Mouse (Mus musculus) CH12.LX (cell line): ENCODE measurements around the gene Sergef. TPM values are rescaled to one million over a fixed set of nuclear protein-coding genes. Genes with fewer than 3 reads are reported as not detected.

Source experiments
- DNase-seq: peaks from one replicate; pipeline ENCODE4 v3.0.0-alpha.2; 2013; ENCODE audit errors: extremely low read depth
- H3K27ac ChIP-seq: 2 replicates; pipeline ENCODE4 v1.5.1; 2012; ENCODE audit warnings: low read depth, mild to moderate bottlenecking, control low read depth, moderate library complexity; ENCODE audit not compliant: insufficient read depth
- H3K27me3 ChIP-seq: replicated peaks from 2 replicates; pipeline ENCODE3; 2012; ENCODE audit warnings: inconsistent platforms
- H3K36me3 ChIP-seq, 2 experiments: replicated peaks in 1 of 2; 2 replicates each; pipeline versions ENCODE3 to v1.6.1; 2012; ENCODE audit warnings: inconsistent platforms in 1 of 2, low read length in 1 of 2, mild to moderate bottlenecking in 1 of 2, mixed read lengths in 1 of 2, moderate library complexity in 1 of 2; ENCODE audit not compliant: control insufficient read depth in 1 of 2, insufficient read depth in 1 of 2
- H3K4me1 ChIP-seq, 2 experiments: 2 replicates each; pipeline ENCODE4 v1.6.1; 2012; ENCODE audit warnings: inconsistent platforms in 1 of 2, moderate library complexity in 1 of 2; ENCODE audit not compliant: insufficient read depth in 2 of 2, control insufficient read depth in 1 of 2
- H3K4me2 ChIP-seq: 2 replicates; pipeline ENCODE4 v1.6.1; 2012; ENCODE audit warnings: low read depth, mild to moderate bottlenecking, control low read depth; ENCODE audit not compliant: poor library complexity, insufficient read depth, severe bottlenecking
- H3K4me3 ChIP-seq, 3 experiments: fragments of 150-350 bp in 1 of 3; sonication (generic) in 1 of 3; replicated peaks in 1 of 3; 2 replicates each; pipeline versions ENCODE3 to v1.5.1; 2011 to 2012; ENCODE audit warnings: low read depth in 2 of 3, low read length in 2 of 3, mild to moderate bottlenecking in 2 of 3, moderate library complexity in 2 of 3, control low read depth in 1 of 3, improper control_type of control experiment in 1 of 3, inconsistent platforms in 1 of 3, mixed read lengths in 1 of 3; ENCODE audit not compliant: poor library complexity in 1 of 3
- H3K79me2 ChIP-seq: replicated peaks from 2 replicates; pipeline ENCODE4 v1.6.1; 2012; ENCODE audit warnings: mild to moderate bottlenecking, moderate library complexity; ENCODE audit not compliant: control insufficient read depth, poor library complexity, insufficient read depth, severe bottlenecking; ENCODE audit errors: extremely low read depth
- H3K9ac ChIP-seq: 2 replicates; pipeline ENCODE4 v1.6.1; 2012; ENCODE audit warnings: low read depth, mild to moderate bottlenecking, control low read depth, moderate library complexity; ENCODE audit not compliant: insufficient read depth
- H3K9me3 ChIP-seq: replicated peaks from 2 replicates; pipeline ENCODE3; 2012; ENCODE audit warnings: low read length, inconsistent platforms, mixed read lengths
- BHLHE40 ChIP-seq: IDR thresholded peaks from 2 replicates; pipeline ENCODE4 v1.6.1; 2011; ENCODE audit warnings: mild to moderate bottlenecking, low read depth, low read length, improper control_type of control experiment
- E2F4 ChIP-seq: IDR thresholded peaks from 2 replicates; pipeline ENCODE4 v1.6.1; 2011; ENCODE audit warnings: low read depth, low read length, improper control_type of control experiment; ENCODE audit not compliant: insufficient replicate concordance
- ELF1 ChIP-seq: IDR thresholded peaks from 2 replicates; pipeline ENCODE4 v1.6.1; 2014; ENCODE audit warnings: low read depth, mild to moderate bottlenecking, inconsistent platforms, low read length, improper control_type of control experiment
- EP300 ChIP-seq: IDR thresholded peaks from 2 replicates; pipeline ENCODE4 v1.6.1; 2011; ENCODE audit warnings: low read length, improper control_type of control experiment
- ETS1 ChIP-seq: conservative IDR thresholded peaks from 2 replicates; pipeline ENCODE4 v1.6.1; 2012; ENCODE audit warnings: low read depth, mild to moderate bottlenecking, inconsistent platforms, low read length, improper control_type of control experiment, moderate library complexity
- GABPA ChIP-seq: IDR thresholded peaks from 2 replicates; pipeline ENCODE4 v1.6.1; 2012; ENCODE audit warnings: low read depth, low read length, improper control_type of control experiment, inconsistent platforms; ENCODE audit not compliant: insufficient replicate concordance
- HCFC1 ChIP-seq: IDR thresholded peaks from 2 replicates; pipeline ENCODE4 v1.6.1; 2012; ENCODE audit warnings: low read depth, mild to moderate bottlenecking, inconsistent platforms, low read length, improper control_type of control experiment
- IRF4 ChIP-seq: IDR thresholded peaks from 2 replicates; pipeline ENCODE4 v1.6.1; 2014; ENCODE audit warnings: low read depth, mild to moderate bottlenecking, inconsistent platforms, low read length, improper control_type of control experiment
- JUN ChIP-seq: IDR thresholded peaks from 2 replicates; pipeline ENCODE4 v1.6.1; 2011; ENCODE audit warnings: low read depth, mild to moderate bottlenecking, low read length, improper control_type of control experiment, moderate library complexity; ENCODE audit not compliant: insufficient read depth
- KAT2A ChIP-seq: IDR thresholded peaks from 2 replicates; pipeline ENCODE4 v1.6.1; 2012; ENCODE audit warnings: low read length, improper control_type of control experiment, inconsistent platforms; ENCODE audit not compliant: insufficient replicate concordance
- MAFK ChIP-seq: IDR thresholded peaks from 2 replicates; pipeline ENCODE4 v1.6.1; 2011; ENCODE audit warnings: low read length, improper control_type of control experiment; ENCODE audit not compliant: insufficient replicate concordance
- MEF2A ChIP-seq: IDR thresholded peaks from 2 replicates; pipeline ENCODE4 v1.6.1; 2014; ENCODE audit warnings: low read depth, mild to moderate bottlenecking, inconsistent platforms, low read length, improper control_type of control experiment, borderline replicate concordance
- MXI1 ChIP-seq: IDR thresholded peaks from 2 replicates; pipeline ENCODE4 v1.6.1; 2011; ENCODE audit warnings: mild to moderate bottlenecking, low read depth, low read length, improper control_type of control experiment
- MYC ChIP-seq: IDR thresholded peaks from 2 replicates; pipeline ENCODE4 v1.6.1; 2011; ENCODE audit warnings: low read depth, mild to moderate bottlenecking, improper control_type of control experiment, low read length
- NELFE ChIP-seq: IDR thresholded peaks from 2 replicates; pipeline ENCODE4 v1.6.1; 2011; ENCODE audit warnings: low read depth, low read length, improper control_type of control experiment
- RCOR1 ChIP-seq: conservative IDR thresholded peaks from 2 replicates; pipeline ENCODE4 v1.6.1; 2012; ENCODE audit warnings: low read depth, mild to moderate bottlenecking, inconsistent platforms, low read length, improper control_type of control experiment
- SMC3 ChIP-seq: IDR thresholded peaks from 2 replicates; pipeline ENCODE4 v1.6.1; 2011; ENCODE audit warnings: low read depth, low read length, improper control_type of control experiment
- USF2 ChIP-seq: conservative IDR thresholded peaks from 2 replicates; pipeline ENCODE4 v1.6.1; 2011; ENCODE audit warnings: low read depth, low read length, improper control_type of control experiment
- ZC3H11A ChIP-seq: IDR thresholded peaks from 2 replicates; pipeline ENCODE4 v1.6.1; 2012; ENCODE audit warnings: low read depth, mild to moderate bottlenecking, inconsistent platforms, low read length, improper control_type of control experiment
- ZMIZ1 ChIP-seq: IDR thresholded peaks from 2 replicates; pipeline ENCODE4 v1.6.1; 2012; ENCODE audit warnings: low read depth, mild to moderate bottlenecking, inconsistent platforms, low read length, improper control_type of control experiment
- ZNF384 ChIP-seq: IDR thresholded peaks from 2 replicates; pipeline ENCODE4 v1.6.1; 2012; ENCODE audit warnings: low read depth, low read length, improper control_type of control experiment, inconsistent platforms
- dilution Hi-C: fragments of 300-500 bp; cut with MboI; formaldehyde crosslinking; loops from 2 replicates; pipeline ENCODE4 v1.14.3; 2020; ENCODE audit warnings: low sequenced_read_pairs; ENCODE audit not compliant: extremely low pct_unique_long_range_greater_than_20kb, extremely low pct_ligation_motif_present
- in situ Hi-C: fragments of 300-500 bp; cut with MboI; formaldehyde crosslinking; loops from 3 replicates; pipeline ENCODE4 v1.14.3; 2019; ENCODE audit warnings: low sequenced_read_pairs, low pct_ligation_motif_present, low pct_unique_long_range_greater_than_20kb, mixed read lengths
- polyA plus RNA-seq: library from polyadenylated mRNA; unstranded; fragments of >175 nt; gene quantifications from 2 replicates; pipeline ENCODE4 v1.2.1, GENCODE M21; 2012; ENCODE audit warnings: low read depth; ENCODE audit not compliant: insufficient read length
- total RNA-seq, 2 experiments: library from RNA; depleted of rRNA; stranded (reverse); fragments of 300-350 nt in 1 of 2; fragments of >200 nt in 1 of 2; gene quantifications; 2 replicates each; pipeline ENCODE4 v1.2.3; 2012 to 2014

The Sergef gene
- total and polyA plus RNA-seq, 3 experiments: 13.0 to 18.0 (median 14.1) TPM

DNA sequence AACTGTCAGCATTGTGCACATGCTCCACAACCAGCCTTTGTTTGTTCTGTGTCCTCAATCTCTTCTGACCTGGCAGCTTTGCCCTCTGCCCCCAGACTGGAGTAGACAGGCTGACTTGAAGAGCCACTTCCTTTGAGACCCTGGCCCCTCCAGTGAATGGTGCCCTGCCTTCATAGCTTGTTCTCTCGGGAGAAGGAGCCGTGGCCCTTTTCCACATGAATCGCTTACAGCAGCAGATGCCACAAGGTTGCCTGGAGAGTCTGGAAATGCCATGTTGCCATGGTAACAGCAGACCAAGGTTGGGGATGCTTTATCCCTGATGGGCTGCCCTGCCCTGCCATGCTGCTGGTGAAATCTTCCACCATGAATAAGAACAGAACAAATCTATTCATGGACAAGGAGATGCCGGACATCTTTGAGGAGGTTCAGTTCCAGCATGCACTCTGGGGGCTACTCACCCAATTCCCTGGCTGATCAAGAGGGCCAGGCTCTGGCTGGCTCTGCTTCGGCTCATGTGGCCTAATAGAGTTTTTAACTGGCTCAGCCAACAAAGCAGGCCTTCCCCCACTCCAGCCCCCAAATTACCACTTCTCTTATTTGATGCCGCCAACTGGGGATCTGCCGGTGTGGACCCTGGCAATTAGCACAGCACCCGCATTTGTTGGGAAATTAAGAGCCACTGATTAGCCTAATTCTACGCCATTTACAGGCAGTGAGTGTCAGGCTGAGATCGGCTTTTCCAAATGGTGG is 185.5 kb downstream of the Sergef start:
- dilution Hi-C loops (no loop called here), in situ Hi-C loops (no loop called here)
- no peak overlapping the region for H3K4me3 ChIP-seq
- H3K4me2 ChIP-seq: no peak overlapping the region
- H3K4me1 ChIP-seq: peaks cover 0 to 13% of the 10 kb centered on the region in 2 experiments; a peak in 2 of 4 replicates
- TF ChIP-seq ETS1 (no peak), JUN (no peak), KAT2A (no peak)
- H3K9me3 ChIP-seq: peaks cover 4% of the 10 kb centered on the region
- H3K36me3 ChIP-seq: peaks cover 0 to 16% of the 10 kb centered on the region in 2 experiments
- H3K27me3 ChIP-seq: no peaks in the 10 kb centered on the region
- no peaks in the 10 kb centered on the region for H3K79me2 ChIP-seq
- H3K9ac ChIP-seq: no peak overlapping the region
- DNase-seq: no peak
- H3K27ac ChIP-seq: no peak overlapping the region

DNA sequence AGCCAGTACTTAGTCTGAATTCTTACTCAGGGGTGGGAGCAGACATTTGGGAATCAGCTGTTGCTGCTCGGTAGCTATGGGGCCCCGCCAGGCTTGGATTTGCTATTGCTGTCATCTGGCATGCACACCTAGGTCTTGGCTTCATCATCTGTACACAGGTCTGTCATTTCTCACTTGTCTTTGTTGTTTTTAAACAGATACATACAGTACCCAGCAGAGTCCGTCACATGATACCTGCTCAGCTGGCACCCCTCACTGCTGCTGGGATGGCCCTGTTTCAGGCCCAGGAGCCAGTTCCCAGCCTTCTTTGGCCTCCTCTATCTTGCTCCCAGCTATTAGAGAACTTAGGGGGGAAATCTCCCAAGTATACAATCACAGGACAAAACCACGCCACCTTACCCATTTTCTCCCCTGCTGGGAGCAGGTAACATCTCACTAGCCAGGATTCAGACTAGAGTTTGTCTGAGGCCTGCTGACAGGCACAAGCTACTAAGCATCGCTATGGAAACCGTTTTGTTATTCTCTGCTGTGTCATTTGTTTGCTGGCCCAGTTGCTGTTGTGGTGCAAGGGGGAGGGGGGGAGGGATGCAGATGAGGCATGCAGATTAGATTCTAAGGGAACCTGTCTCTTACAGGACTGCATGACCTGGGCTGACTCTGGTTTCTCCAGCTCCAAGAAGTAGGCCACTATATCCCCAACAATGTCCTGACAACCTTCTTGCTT is 190.5 kb downstream of the Sergef start:
- DNase-seq: no peak
- Histone ChIP-seq H3K9ac (no peak overlapping the region), H3K27ac (no peak overlapping the region), H3K36me3 (peaks cover 0 to 9% of the 10 kb centered on the region in 2 experiments), H3K9me3 (no peaks in the 10 kb centered on the region), H3K79me2 (no peaks in the 10 kb centered on the region)
- dilution Hi-C loops: no loop called here
- TF ChIP-seq E2F4: no peak
- TF ChIP-seq MEF2A: no peak
- no peak for TF ChIP-seq NELFE
- TF ChIP-seq EP300: no peak
- no peak for TF ChIP-seq GABPA
- TF ChIP-seq HCFC1: no peak
- TF ChIP-seq ELF1: no peak
- no peak for TF ChIP-seq BHLHE40
- no peak for TF ChIP-seq ZC3H11A
- no peak for TF ChIP-seq SMC3
- TF ChIP-seq IRF4: no peak
- no peak for TF ChIP-seq USF2
- TF ChIP-seq MYC: no peak
- no peak for TF ChIP-seq MXI1
- no peak for TF ChIP-seq MAFK
- no peak for TF ChIP-seq ZNF384
- TF ChIP-seq RCOR1: no peak
- no peak for TF ChIP-seq ZMIZ1
- TF ChIP-seq, all 38 proteins: peak for 0
- no peak overlapping the region for H3K4me2 ChIP-seq
- no peaks in the 10 kb centered on the region for H3K27me3 ChIP-seq
- H3K4me3 ChIP-seq: no peak overlapping the region
- H3K4me1 ChIP-seq: peaks cover 0 to 6% of the 10 kb centered on the region in 2 experiments; a peak in 2 of 4 replicates
- in situ Hi-C loops: no loop called here
